8 mouse cellular contexts compared by ENCODE assay signal in the genomic region with DNA sequence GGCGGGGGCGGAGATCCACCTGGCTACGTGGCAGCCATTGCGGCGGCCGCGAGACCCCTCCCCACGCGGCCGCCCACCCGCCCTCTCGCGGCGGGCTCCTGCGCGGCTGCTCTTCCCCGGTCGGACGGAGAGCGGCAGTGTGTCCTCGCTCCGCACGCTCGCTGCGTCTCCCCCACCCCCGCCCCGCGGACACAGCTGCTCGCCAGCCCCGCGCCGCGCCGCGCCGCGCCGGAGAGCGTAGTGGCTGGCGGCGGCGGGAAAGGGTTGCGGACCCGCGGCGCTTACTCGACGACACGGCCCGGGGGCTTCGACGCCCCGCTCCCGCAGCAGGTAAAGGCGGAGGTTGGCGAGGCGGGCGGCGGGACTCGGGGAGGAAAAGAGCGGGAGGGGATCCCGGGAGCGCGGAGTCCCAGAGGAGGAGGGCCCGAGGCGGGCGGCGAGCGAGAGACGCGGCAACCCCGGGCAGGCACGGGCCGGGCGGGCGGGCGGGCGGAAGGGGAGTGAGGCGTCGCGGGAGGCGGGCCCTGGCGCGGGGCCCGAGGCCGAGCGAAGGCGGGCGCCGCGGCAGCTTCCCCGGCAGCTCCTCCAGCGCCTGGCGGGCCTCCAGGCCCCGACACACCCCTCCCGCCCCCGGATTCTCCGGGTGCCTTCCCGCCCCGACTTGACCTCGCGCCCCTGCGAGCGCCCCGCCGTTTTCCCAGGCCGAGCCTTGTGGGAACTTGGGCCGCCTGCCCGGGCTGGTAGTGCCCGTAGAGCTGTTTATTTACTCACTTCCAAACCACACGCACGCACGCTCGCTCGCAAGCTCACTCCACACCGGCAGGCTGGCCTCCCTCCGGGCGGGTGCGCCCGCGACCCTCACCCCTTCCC. TPM values are rescaled to one million over a fixed set of nuclear protein-coding genes. Genes with fewer than 3 reads are reported as not detected.
DNase-seq lines count a peak whose midpoint lies in the region; ATAC-seq and TF ChIP-seq lines count a peak whose summit lies in the region.

No protein-coding gene starts in this region.

- TF ChIP-seq RAD21 in CH12.LX (IDR thresholded peaks at IDR 0.05; ENCODE audit: low read depth, low read length), result peak; percentile 50

- peak; percentile 51 for DNase-seq in CH12.LX (ENCODE audit: extremely low read depth)
- DNase-seq in c-Kit-positive CD71-positive TER-119-negative erythroid progenitor cells, embryonic 14.5 days (ENCODE audit: low read depth), result peak; percentile 50
- DNase-seq in heart, postnatal 10 days, result peak; percentile 89 to 90
- peak; percentile 64 for DNase-seq in layer of hippocampus, adult 11-12 months (ENCODE audit: low spot score)
- DNase-seq in liver, postnatal 0 days, result peak; percentile 90

- H3K27ac ChIP-seq in CH12.LX (ENCODE audit: insufficient read depth, low read depth), result peak overlapping the region; percentile 50
- H3K27ac ChIP-seq in forebrain, embryonic 13.5 days, result peak overlapping the region; percentile 100
- peak overlapping the region; percentile 100 for H3K27ac ChIP-seq in liver, postnatal 0 days (ENCODE audit: low read depth)
- peak overlapping the region; percentile 100 for H3K27ac ChIP-seq in neural tube, embryonic 13.5 days (replicated peaks)
- H3K27ac ChIP-seq in testis, adult 2 months (ENCODE audit: control insufficient read depth, insufficient read depth, low read depth, low read length), result peak overlapping the region; percentile 94

- peaks cover 0 to 5% of the 10 kb centered on the region in 2 experiments; a peak in 2 of 4 replicates for H3K4me1 ChIP-seq in CH12.LX (ENCODE audit: control insufficient read depth in 1 of 2, insufficient read depth in 2 of 2)
- peaks cover 17% of the 10 kb centered on the region for H3K4me1 ChIP-seq in forebrain, embryonic 13.5 days
- H3K4me1 ChIP-seq in liver, postnatal 0 days (ENCODE audit: insufficient read depth), result peaks cover 11% of the 10 kb centered on the region
- peaks cover 23% of the 10 kb centered on the region for H3K4me1 ChIP-seq in neural tube, embryonic 13.5 days (replicated peaks)
- H3K4me1 ChIP-seq in testis, adult 2 months (ENCODE audit: control insufficient read depth, insufficient read depth, low read length), result peaks cover 2% of the 10 kb centered on the region; the same call in 1 of the 2 replicates

- H3K9me3 ChIP-seq in CH12.LX (replicated peaks; ENCODE audit: low read length), result no peaks in the 10 kb centered on the region
- no peaks in the 10 kb centered on the region for H3K9me3 ChIP-seq in forebrain, embryonic 13.5 days (replicated peaks)
- H3K9me3 ChIP-seq in liver, postnatal 0 days (ENCODE audit: low read length), result no peaks in the 10 kb centered on the region
- H3K9me3 ChIP-seq in neural tube, embryonic 13.5 days, result no peaks in the 10 kb centered on the region

- intact Hi-C loops in heart, postnatal 10 days (cut with DNase I), result loop anchor here (2.0 to 10.0 kb wide), 3 partner anchors 39 to 269 kb away; a partner anchor contains a TSS

- TF ChIP-seq EP300 in CH12.LX (IDR thresholded peaks at IDR 0.05; ENCODE audit: low read length), result no peak
- TF ChIP-seq EP300 in liver, postnatal 0 days (IDR thresholded peaks at IDR 0.05; ENCODE audit: low read depth), result no peak

- H3K9ac ChIP-seq in CH12.LX (ENCODE audit: insufficient read depth, low read depth), result peak overlapping the region; percentile 93
- H3K9ac ChIP-seq in forebrain, embryonic 13.5 days, result peak overlapping the region; percentile 99
- peak overlapping the region; percentile 100 for H3K9ac ChIP-seq in liver, postnatal 0 days (replicated peaks)
- peak overlapping the region; percentile 99 for H3K9ac ChIP-seq in neural tube, embryonic 13.5 days

- dilution Hi-C loops in CH12.LX (cut with MboI; ENCODE audit: extremely low pct_ligation_motif_present, extremely low pct_unique_long_range_greater_than_20kb, low sequenced_read_pairs), result no loop called here

- H3K79me2 ChIP-seq in CH12.LX (replicated peaks; ENCODE audit: control insufficient read depth, extremely low read depth, insufficient read depth, poor library complexity, severe bottlenecking), result peaks cover 19% of the 10 kb centered on the region

- TF ChIP-seq CTCF in CH12.LX (conservative IDR thresholded peaks at IDR 0.05 in 1 of 2, IDR thresholded peaks at IDR 0.05 in 1 of 2; ENCODE audit: low read depth in 2 of 2, low read length in 2 of 2), result peak in 1 of 2 experiments; percentile 80; a peak in 2 of 4 replicates
- TF ChIP-seq CTCF in liver, postnatal 0 days (IDR thresholded peaks at IDR 0.05; ENCODE audit: low read depth), result peak; percentile 67
- no peak for TF ChIP-seq CTCF in testis, adult 2 months (IDR thresholded peaks at IDR 0.05; ENCODE audit: control insufficient read depth, insufficient read depth, insufficient replicate concordance, low read depth, low read length)

- in situ Hi-C loops in CH12.LX (cut with MboI; ENCODE audit: low pct_ligation_motif_present, low pct_unique_long_range_greater_than_20kb, low sequenced_read_pairs), result no loop called here

- H3K27me3 ChIP-seq in CH12.LX (replicated peaks), result peaks cover 5% of the 10 kb centered on the region
- H3K27me3 ChIP-seq in forebrain, embryonic 13.5 days, result no peaks in the 10 kb centered on the region
- H3K27me3 ChIP-seq in liver, postnatal 0 days (ENCODE audit: insufficient read depth, low read length), result no peaks in the 10 kb centered on the region
- no peaks in the 10 kb centered on the region for H3K27me3 ChIP-seq in neural tube, embryonic 13.5 days
- no peaks in the 10 kb centered on the region for H3K27me3 ChIP-seq in testis, adult 2 months (ENCODE audit: control insufficient read depth, insufficient read depth, low read length)

- peak; percentile 90 for ATAC-seq in forebrain, embryonic 13.5 days
- peak; percentile 78 for ATAC-seq in liver, postnatal 0 days
- peak; percentile 89 for ATAC-seq in neural tube, embryonic 13.5 days (ENCODE audit: low read depth)

- H3K4me2 ChIP-seq in CH12.LX (ENCODE audit: insufficient read depth, low read depth, poor library complexity, severe bottlenecking), result peak overlapping the region; percentile 67
- H3K4me2 ChIP-seq in forebrain, embryonic 13.5 days, result peak overlapping the region; percentile 66
- peak overlapping the region; percentile 79 for H3K4me2 ChIP-seq in liver, postnatal 0 days (ENCODE audit: low read depth, low read length)
- peak overlapping the region; percentile 85 for H3K4me2 ChIP-seq in neural tube, embryonic 13.5 days

- H3K4me3 ChIP-seq in CH12.LX (replicated peaks in 1 of 3; ENCODE audit: low read depth in 2 of 3, low read length in 2 of 3, poor library complexity in 1 of 3), result peak overlapping the region; percentile 84 to 86 (median 85)
- peak overlapping the region; percentile 84 for H3K4me3 ChIP-seq in forebrain, embryonic 13.5 days
- H3K4me3 ChIP-seq in liver, postnatal 0 days (ENCODE audit: low read depth, low read length), result peak overlapping the region; percentile 97
- peak overlapping the region; percentile 90 for H3K4me3 ChIP-seq in neural tube, embryonic 13.5 days
- peak overlapping the region; percentile 97 for H3K4me3 ChIP-seq in testis, adult 2 months (ENCODE audit: control insufficient read depth, low read depth, low read length)

- peak; percentile 46 for TF ChIP-seq POLR2A in CH12.LX (IDR thresholded peaks at IDR 0.05; ENCODE audit: low read depth, low read length)
- peak; percentile 54 for TF ChIP-seq POLR2A in testis, adult 2 months (IDR thresholded peaks at IDR 0.05; ENCODE audit: control insufficient read depth, low read depth, low read length)

- WGBS in forebrain, embryonic 13.5 days, result under 1% methylated on average over 63 of the region's 121 CpGs
- 2% methylated on average over 67 of the region's 121 CpGs for WGBS in liver, postnatal 0 days (ENCODE audit: insufficient replicate concordance)
- WGBS in neural tube, embryonic 13.5 days, result under 1% methylated on average over 101 of the region's 121 CpGs

- H3K36me3 ChIP-seq in CH12.LX (replicated peaks in 1 of 2; ENCODE audit: control insufficient read depth in 1 of 2, insufficient read depth in 1 of 2, low read length in 1 of 2), result peaks cover 0 to 3% of the 10 kb centered on the region in 2 experiments
- no peaks in the 10 kb centered on the region for H3K36me3 ChIP-seq in forebrain, embryonic 13.5 days (ENCODE audit: poor library complexity, severe bottlenecking)
- H3K36me3 ChIP-seq in liver, postnatal 0 days (replicated peaks; ENCODE audit: insufficient read depth, low read length), result no peaks in the 10 kb centered on the region; the same call in 1 of the 2 replicates
- no peaks in the 10 kb centered on the region for H3K36me3 ChIP-seq in neural tube, embryonic 13.5 days
- H3K36me3 ChIP-seq in testis, adult 2 months (ENCODE audit: control insufficient read depth, insufficient read depth, low read length), result no peaks in the 10 kb centered on the region

TF ChIP-seq in CH12.LX, 34 proteins besides CTCF, POLR2A, EP300 and RAD21 (continues in another document):
- TF ChIP-seq ZC3H11A (IDR thresholded peaks at IDR 0.05; ENCODE audit: low read depth, low read length) (no peak), KAT2A (IDR thresholded peaks at IDR 0.05; ENCODE audit: insufficient replicate concordance, low read length) (no peak), SMC3 (IDR thresholded peaks at IDR 0.05; ENCODE audit: low read depth, low read length) (peak; percentile 41), GABPA (IDR thresholded peaks at IDR 0.05; ENCODE audit: insufficient replicate concordance, low read depth, low read length) (no peak), MEF2A (IDR thresholded peaks at IDR 0.05; ENCODE audit: borderline replicate concordance, low read depth, low read length) (peak; percentile 17; the same call in 1 of the 2 replicates), IRF4 (IDR thresholded peaks at IDR 0.05; ENCODE audit: low read depth, low read length) (peak; percentile 21; the same call in 1 of the 2 replicates), MAX (IDR thresholded peaks at IDR 0.05; ENCODE audit: low read length) (no peak; the same call in 1 of the 2 replicates), CHD2 (IDR thresholded peaks at IDR 0.05; ENCODE audit: low read length) (no peak), NRF1 (IDR thresholded peaks at IDR 0.05; ENCODE audit: low read depth, low read length) (0 out of 2 replicates have a peak, but pooled peaks have one; percentile 16), MAZ (IDR thresholded peaks at IDR 0.05; ENCODE audit: low read depth, low read length) (peak; percentile 76; the same call in 1 of the 2 replicates), SIN3A (IDR thresholded peaks at IDR 0.05; ENCODE audit: low read length) (peak; percentile 55; the same call in 1 of the 2 replicates), USF2 (conservative IDR thresholded peaks at IDR 0.05; ENCODE audit: low read depth, low read length) (no peak)

RNA-seq across cellular contexts. Expression of a gene that starts 0.8 kb away (rescaled TPM):
- total RNA-seq in CH12.LX (2012; rRNA removed) (13.5 and 15.1 TPM in 2 replicates), CH12.LX (2014; rRNA removed) (12.8 and 13.1 TPM in 2 replicates)
- 15.1 and 16.4 TPM in 2 replicates for polyA plus RNA-seq in CH12.LX (2012; ENCODE audit: insufficient read length, low read depth)
- polyA plus RNA-seq in forebrain, embryonic 13.5 days (2015; fragmentation: Nextera tagmentation; extraction: Ambion mirVana), result 24.7 and 29.5 TPM in 2 replicates
- total RNA-seq in heart, postnatal 10 days (2021), result 10 to 100 TPM; 27.6 to 28.3 TPM
- 4.6 and 5.1 TPM in 2 replicates for polyA plus RNA-seq in liver, postnatal 0 days (2015; fragmentation: Nextera tagmentation; extraction: Ambion mirVana)
- polyA plus RNA-seq in neural tube, embryonic 13.5 days (2015; fragmentation: Nextera tagmentation; extraction: Ambion mirVana), result 14.9 and 17.4 TPM in 2 replicates
- 9.7 and 9.9 TPM in 2 replicates for polyA plus RNA-seq in testis, adult 2 months (2012; rRNA removed)

Comparison
In these comparisons a context has a peak if more than half of its experiments do, and no peak if none do; other contexts are left out.
1. Peak in every context shown above with its lines: DNase-seq, ATAC-seq, H3K4me3 ChIP-seq and H3K27ac ChIP-seq.
2. H3K27ac ChIP-seq: peak in every context shown above with its lines; median percentile 100 in forebrain, embryonic 13.5 days; 100 in liver, postnatal 0 days; 100 in neural tube, embryonic 13.5 days; 94 in testis, adult 2 months; 50 in CH12.LX.